Mouse (Mus musculus) urinary bladder, postnatal 25 days (tissue): Measurements from ENCODE around the gene Arfip1.

Source experiments
- DNase-seq: peaks from one replicate; pipeline ENCODE4 v3.0.0; 2022; ENCODE audit warnings: low spot score

Arfip1 gene

DNA sequence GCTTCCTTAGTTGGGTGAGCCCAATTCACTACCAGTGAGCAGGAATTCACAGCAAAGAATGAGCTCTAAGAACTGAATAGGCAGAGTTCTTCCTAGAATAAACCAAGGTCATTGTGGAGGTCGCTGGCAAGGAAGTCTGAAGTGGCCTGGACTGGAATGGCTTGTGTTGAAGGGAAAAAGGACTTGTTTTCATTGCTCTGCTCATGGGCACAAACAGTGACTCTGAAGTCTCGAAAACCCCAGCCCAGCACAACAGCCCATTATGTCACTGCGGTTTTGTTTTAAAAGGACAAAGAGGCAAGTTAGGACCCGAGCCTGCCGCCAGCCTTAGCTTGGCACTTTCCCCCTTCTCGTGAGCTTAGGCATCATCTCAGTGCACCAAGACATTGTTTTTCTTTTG lies 93.7 kb downstream of the Arfip1 start:
- no peak for DNase-seq

DNA sequence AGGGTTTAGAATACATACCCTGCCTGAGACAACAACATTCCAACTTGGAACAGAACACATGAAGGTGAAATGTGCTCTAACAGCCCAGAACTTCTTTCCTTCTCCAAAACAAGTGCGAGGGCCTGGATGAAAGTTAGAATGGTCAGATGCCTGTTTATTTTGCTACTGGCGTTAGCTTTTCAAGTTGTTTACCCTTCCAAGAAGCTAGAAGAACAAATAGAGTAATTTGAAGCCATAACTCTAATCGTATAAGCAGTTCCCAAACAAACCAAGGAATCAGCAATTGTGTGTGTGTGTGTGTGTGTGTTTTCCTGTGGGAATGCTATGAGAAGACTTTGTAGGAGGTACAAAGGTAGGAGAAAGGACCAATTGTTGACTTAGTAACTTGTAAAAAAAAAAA lies 97.5 kb downstream of the Arfip1 start:
- no peak for DNase-seq

DNA sequence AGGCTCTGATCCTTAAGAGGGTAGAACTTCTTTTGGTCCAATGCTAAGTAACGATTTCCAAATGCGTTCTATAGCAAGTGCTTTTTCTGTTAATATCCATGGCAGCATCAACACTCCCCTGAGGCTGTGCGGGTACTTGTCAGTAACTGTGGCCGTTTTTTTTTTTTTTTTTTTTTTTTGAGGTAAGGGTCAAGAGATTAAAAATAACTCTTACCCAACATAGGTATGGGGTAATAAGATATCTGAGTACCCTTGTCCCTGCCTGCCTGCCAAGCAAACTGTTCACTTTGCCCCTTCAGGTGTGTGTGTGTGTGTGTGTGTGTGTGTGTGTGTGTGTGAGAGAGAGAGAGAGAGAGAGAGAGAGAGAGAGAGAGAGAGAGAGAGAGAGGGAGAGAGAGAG lies 98.1 kb downstream of the Arfip1 start:
- DNase-seq = no peak

DNA sequence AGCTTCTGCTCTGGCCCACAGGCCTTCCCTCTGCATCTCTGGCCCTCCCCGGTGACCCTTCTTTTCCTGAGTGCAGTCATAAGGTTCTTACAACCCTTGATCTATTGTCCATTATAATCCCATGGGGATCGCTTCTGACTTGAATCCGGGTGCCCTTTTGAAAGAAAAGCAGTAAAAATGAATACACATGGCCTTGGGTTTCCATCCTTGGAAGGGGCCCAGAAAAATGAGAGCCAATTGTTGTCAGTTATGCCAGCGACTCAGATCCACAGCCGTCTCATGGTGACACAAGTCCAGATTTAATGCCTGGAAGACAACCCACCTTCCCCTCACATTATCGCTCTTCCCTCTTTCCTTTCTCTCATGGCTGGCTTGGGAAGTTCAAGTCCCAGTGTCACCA lies 100.3 kb downstream of the Arfip1 start:
- DNase-seq = no peak

DNA sequence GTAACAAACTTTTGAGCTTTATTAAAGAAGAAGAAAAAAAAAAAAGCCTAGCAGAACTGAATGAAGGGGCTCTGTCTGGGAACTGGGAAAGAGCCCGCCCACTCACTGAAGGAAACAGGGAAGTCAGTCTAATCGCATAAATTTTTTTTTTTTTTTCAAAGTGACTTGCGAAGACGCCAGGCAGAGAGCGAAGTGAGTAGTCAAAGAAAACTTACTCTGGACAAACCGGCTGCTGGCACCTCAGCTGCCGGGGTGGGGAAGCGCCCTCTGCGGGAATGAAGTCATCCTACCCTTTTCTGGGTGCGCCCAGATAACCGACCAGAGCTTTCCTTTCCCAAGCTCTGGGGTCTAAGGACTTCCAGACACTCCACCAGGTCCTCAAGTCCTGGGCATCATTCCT lies 101.3 kb downstream of the Arfip1 start:
- DNase-seq = peak; percentile 55

DNA sequence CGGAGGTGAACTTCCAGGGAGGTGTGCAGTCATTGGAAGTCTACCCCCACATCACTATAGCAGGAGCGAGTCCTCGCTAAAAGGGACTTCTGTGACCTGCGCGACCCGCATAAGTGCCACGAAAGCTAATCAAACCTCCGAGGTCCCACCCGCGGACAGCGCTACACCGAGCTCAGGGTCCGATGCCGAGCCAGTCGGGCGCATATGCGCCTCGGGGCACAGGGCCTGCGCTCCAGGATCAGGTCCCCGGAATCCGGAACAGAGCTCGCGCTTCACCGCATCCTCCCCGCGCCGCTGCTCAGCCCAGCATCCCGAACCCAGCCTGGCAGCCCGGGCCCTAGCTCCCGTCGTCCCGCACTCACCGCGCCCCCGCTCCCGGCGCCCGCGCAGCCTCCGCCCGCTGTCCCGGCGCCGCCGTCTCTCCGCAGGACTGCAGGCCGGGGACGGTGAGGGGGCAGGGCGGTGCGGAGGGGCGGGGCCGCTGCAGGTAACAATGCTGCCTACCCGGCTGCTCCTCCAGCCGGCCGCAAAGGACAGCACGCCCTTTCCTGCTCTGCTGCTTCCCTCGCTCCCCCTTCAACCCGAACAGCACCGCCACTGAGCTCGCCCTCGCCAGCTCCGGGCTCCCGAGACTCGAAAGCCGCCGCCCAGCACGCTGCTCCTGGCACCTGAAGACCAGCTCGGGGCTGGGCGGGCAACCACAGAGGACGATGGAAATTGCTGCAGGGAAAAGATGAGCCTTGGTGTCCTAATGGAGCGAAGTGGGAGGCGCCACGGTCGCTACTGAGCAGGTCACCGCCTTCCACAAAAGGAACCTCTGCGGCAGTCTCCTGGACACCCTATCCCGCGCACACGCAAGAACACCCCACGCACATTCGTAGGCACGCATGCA lies 102.2 kb downstream of the Arfip1 start, which contains the start of gene Fhdc1:
Fhdc1 (minus strand) TSS at position 424 of the 892 bp plus-strand sequence.
- DNase-seq = peak; percentile 56

DNA sequence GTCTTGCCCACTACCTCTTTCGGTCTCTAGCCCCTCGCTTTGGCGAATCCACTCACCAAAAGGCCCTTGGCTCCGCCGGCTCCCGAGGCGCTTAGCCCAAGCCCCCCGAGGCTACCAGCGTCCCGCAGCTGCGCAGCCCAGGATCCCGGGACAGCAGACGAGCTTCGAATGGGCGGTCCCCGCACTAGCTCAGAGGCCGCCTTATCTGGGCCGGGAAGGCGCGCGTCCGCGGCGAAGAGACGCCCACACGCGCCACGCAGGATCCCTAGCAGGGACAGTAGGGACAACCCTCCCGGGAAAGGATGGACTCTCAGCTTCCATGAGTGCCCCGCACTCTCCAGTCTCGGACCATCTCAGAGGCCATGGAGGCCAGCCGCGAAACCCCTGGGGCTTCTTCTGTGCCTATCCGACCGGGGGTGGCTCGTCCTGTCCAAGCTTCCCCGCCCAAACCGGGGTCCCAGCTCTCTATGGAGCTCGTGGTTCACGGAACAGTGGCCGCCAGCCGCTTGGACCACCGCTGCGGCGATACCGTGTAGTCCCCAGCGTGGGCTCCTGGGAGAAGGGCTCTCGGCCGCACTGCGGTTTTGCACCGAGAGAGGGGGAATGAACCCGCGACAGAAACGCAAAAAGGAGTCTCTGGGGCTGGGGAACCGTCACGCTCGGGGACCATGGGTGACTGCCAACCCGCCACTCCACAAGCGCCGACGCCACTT lies 103.0 kb downstream of the Arfip1 start:
- DNase-seq = peak; percentile 35

DNA sequence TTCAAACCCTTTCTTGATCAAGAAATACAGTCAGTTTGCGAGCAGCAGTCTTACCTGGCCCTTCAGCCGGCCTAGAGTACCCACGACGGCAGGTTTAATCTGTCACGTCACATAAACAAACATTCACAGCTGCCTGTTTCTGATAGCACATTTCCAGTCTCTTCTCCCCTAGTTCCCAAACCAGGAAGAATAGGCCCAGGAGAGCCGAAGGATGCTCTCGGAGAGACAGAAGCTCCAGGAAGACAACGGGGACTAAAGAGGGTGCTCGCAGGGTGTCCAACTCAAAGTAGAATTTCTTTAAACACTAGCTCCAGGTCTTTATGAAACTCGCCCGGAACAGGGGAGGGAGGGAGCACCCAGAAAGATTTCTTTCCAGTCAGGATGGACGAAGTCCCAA lies 103.5 kb downstream of the Arfip1 start:
- DNase-seq = no peak

DNA sequence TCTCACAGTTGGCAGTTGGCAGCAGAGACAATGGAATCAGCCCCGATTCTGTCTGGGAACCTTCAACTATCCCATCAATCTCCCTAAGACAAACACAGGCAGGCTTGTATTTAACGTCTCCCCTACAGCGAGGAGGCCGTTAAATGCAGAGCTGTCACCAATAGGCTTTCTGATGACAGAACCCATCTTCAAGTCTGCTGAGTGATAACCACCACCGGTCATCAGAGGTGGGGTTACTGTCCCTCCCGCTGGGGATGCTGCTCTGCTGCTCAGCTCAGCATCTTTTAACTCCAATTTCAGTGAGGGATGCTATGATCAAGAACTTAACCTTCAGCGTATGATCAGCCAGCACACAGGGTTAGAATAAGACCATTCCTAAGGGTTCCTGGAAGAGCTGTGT lies 104.2 kb downstream of the Arfip1 start:
- DNase-seq = no peak

DNA sequence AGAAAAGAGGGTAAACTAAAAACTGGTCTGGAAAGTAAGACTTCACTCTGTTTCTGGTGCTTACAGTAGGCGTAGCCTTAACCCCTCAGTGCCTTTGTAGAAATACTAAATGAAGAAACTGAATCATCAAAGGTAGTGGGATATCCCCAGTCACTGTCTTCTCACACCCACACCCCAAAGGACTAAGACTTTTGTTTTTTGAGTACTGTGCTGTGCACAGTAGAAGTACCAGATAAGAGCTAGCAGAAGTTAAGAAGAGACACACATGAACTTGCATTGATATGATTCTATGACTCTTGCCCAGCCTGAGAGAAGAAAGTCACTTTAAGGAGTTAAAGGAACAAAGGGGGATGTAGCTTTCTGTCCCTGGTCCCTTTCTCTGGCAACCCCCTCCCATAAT lies 104.9 kb downstream of the Arfip1 start:
- no peak for DNase-seq

DNA sequence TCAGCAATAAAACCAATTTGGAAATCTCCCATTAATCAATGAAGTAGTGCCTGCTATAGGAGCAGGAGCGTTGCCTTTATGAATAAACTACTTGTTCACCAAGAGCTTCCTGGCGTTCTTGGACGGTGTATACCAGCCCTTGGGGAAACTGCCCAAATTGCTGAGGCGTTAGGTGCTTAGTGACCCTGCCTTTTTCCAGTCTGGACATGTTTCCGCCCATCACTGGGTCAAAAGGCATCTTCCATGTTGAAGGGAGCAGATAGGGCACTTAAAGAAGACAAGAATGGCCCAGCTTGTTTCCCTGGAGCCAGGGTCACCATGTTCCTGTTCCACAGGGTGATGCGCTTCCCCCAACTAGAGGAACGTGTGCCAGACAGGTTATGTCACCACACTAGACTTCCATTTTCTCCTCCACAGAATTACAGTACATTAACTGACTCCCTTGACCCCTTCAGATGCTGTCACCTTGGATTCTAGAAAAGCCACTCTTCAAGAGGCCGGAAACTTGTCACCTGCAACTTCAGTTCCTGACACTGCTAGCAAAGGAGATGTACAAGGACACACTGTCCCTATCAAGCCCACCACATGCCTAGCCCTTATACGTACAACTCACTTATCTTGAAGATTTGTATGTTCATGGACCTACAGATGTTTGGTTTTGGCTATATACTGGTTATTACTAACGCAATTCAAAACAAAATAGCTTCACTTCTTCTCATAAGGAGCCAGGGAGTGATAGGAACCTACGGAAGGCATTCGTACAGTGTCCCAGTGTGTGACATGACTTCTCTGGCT lies 107.2 kb downstream of the Arfip1 start:
- DNase-seq = no peak

DNA sequence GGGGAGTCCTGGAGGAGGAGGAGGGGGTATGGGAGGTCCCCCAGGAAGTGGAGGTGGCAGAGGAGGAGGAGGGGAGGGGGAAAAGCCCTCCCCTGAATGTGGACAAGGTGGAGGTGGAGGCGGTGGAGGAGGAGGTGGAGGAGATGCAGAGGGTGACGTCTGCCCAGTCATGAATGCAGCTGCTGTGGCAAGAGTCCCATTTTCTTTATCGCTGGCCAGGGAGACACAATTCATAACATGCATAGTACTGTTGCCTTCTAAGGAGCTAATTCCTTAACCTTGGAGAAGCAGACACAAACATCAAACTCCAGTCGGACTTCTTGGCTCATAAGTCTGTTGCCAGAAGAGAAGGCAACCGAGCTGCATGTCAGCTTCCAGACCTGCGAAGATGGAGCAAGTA lies 108.0 kb downstream of the Arfip1 start:
- DNase-seq = no peak

DNA sequence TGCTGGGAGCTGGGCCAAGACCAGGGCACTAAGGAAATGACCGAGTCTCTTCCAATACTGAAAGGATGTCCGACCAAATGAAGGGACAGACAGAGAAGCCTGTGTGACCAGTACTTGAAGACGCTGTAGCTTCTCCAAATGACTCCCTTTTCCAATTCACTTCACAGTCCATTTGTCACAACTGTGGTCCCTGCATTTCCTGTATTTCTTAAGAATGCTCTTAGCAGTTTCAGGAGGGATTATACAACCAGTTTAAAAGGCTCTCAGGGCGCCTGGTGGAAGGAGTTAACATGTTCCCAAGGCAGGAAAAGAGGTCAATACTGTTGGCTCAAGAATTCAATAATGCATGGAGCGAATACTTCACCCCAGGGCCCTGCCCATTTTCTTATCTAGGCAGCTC lies 109.5 kb downstream of the Arfip1 start:
- DNase-seq = no peak

DNA sequence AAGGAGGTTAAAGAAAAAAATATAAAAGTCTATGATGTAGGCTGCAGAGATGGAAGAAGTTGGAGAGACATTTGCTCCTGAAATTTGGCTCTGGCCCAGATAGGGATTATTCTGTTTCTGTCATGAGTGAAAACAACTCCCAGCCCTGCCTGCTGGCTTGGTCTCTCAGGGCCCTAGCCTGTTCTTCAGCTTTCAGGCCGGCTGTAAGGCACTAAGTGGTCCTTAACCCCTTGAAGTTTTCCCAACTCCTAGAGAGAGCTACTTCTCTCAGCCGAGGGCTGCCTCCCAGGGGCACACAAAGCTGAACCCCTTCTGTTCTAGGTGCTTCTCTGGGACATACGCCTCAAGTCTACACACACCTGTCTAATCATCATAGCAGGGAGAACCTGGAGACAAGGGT lies 109.9 kb downstream of the Arfip1 start:
- DNase-seq = no peak

DNA sequence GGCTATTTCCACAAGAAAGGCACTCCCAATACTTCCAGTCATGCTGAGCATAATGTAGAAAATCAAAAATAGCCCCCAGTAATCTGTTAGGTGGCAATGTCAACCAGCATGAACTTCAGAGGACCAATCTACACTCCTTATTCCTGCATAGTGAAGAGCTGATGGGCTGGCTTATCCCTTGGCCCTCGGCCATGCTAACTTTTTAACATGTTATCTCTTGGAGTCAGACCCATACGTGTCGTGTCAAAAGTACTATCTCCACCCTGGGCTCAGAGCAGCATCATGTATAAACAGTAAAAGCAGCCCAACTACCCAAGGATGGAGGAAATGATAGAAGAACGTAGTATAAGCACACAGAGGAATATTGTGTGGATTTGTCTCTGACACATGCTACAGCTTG lies 111.3 kb downstream of the Arfip1 start:
- no peak for DNase-seq

DNA sequence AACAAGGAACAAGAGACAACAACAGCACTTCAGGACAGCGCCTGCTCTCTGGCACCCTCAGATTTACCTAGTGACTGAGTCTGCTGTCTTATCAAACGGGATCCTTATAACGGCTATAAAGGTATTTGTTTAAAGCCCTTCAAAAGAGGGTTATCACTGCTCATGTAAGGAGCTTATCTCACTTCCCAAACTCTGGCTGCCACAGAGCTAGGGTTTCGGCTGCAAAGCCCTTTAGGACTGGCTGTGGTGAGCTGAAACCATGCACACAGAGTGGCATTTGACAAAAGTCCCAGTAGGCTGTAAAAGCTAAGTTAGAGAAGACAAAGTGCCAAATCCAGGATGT lies 114.3 kb downstream of the Arfip1 start:
- DNase-seq = no peak

DNA sequence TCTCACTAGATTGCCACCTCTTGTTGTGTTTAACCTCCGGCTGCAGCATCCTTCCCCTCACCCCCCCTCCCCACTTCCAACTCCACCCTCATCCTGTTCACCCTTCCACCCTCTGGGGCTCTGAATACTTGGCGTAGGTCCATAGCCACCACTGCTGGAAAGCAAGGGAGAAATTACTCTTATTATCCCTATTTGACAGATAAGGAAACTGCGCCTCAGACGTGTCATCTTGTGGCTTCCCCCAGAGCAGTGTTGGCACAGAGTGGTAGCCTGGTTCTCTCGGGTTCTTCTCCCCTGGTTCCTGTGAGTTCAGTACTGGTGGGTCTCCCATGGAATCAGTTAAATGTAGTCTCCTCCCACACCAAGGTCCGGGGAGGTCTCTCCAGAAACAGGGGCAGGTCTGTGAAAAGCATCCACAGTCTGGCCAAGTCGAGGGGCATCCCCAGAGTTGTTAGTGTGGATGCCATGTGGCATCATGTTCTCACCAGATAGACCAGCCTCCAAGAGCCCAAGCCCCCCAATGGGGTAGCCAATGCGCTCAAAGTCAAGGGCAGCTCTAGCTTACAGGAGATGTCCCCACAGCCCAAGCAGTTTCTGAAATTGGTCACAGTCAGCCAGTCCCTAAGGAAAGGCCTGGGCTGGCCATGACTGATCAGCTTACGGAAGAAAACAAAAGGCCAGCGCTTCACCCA lies 114.9 kb downstream of the Arfip1 start:
- DNase-seq = no peak

DNA sequence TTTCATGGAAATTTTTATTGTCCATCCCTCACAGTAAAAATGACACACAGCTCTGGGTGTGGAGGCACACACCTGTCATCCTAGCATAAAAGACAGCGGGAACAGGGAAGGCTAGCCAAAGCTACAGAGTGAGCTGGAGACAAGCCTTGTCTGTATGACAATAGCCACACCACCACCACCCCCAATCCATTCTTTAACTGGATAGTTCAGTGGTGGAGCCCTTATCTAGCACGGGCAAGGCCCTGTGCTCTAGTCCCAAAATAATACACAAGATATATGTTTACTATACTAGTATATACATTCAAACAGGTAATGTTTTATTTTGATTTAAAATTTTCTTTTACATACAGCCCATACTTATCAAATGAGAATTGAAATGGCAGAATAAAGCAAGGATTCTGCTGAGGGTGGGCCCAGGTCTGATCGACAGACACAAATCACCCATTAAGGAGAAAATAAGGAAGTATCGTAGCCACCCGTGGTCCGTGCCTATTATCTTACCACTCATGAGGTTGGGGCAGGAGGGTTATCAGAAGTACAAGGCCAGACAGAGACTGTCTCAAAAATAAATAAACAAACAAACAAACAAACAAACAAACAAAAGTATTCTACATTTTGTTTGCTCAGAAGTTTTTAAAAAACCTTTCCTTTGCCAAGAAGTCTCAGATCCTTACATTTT lies 116.5 kb downstream of the Arfip1 start:
- DNase-seq = no peak

DNA sequence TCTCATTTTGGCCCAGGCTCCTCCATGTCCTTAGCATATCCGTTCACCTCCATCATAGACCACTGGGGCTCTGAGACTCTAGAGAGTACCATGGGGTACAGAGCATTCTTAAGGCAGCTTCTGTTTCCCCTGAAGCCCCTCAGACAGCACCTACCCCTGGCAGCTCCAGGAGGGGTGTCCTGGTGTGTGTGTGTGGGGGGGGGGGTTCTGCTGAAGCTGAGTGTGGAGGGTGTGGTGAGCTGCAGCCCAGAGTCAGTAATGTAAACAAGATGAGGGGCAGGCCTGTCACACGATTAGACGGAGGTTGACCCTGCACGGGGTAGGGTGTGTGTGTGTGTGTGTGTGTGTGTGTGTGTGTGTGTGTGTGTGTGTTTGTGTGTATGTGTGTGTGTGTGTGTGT lies 120.7 kb downstream of the Arfip1 start:
- DNase-seq = no peak

DNA sequence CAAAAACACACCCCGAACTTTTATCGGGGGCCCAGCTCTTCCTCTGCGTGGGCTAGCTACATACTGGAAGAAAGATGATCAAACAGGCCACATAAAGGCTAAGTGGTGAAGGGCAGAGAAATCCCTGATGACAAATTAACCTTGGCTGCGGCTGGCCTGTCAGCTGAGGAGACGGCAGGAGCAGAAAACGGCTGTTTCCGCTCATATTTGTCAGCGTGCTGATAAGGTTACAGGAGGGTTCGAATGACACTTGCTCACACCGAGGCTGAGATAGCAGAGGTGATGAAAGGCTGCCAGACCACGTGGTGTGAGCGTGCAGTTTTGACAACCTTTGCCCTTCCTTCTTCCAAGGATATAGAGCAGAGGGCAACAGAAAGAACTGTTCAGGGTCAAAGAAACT lies 121.5 kb downstream of the Arfip1 start:
- DNase-seq = no peak

DNA sequence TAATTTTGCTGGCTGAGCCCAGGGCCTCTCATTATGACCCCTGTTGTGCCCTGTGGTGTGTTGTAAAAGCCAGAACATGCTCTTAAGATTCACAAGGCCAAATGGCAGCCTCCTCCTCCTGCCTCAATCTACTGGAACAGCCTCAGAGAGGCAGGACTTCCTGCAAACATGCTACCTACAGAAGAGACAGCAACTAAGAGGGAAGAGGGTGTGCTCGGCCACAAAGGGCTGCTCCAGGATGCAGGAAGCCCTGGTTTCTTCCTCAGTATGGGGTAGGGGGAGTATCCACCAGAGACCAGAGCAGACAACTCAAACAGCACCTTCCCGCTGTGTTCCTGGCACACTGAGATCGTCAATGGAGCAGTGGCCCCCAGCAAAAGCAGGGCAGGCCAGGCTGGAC lies 121.9 kb downstream of the Arfip1 start:
- DNase-seq = no peak
